Mouse (Mus musculus): Measurements from ENCODE around the gene Birc2. TPM values are rescaled to one million over a fixed set of nuclear protein-coding genes. Genes with fewer than 3 reads are reported as not detected.

Birc2 gene
- polyA plus RNA-seq (2014; fragmentation: Illumina TruSeq; extraction: RNeasy Lipid Tissue Mini Kit (QIAGEN cat#74804)): 124 TPM

GRCm38 (mm10) chr9:7836905-7837805, at the start of gene Birc2:
Gene Birc2 (minus strand): TSS chr9:7837064.

DNA sequence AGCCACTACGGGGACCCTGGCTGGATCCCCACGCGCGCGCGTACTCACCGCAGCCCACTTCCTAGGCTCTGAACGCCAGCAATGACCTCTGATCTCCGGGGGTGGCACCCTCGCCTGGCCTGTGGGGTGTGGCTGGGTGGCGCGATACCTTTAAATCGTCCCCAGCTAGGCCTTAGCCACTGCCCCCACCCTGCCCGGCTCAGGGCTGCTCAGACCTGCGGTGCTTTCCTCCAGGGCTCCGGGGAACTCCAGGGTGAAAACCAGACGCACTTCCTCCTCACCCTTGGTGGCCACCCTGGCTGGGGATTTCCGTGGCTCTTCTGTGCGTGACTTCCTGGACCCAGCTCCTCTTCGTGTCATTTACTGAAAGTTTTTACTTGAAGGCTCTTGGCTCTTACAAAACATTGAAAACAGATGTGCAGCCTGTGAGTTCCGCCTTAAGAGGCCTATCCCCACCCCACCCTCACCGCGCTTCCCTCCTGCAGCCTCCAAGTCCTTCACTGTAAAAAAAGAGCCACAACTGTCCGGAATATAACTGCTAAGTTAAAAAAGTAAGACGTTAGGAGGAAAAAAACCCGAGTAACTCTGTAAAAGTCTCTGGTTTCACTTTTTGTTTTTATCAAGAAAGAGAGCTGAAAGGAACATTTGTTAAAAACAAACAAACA, 36.0 kb upstream of the Birc2 start, which contains the start of gene Birc3:
Birc3 (minus strand) TSS at position 412 of the 665 bp plus-strand sequence.

Other genes starting within 250 kb of the Birc2 start
- not detected for gene Mmp20, start 208.8 kb downstream of the Birc2 start, polyA plus RNA-seq (2014; fragmentation: Illumina TruSeq; extraction: RNeasy Lipid Tissue Mini Kit (QIAGEN cat#74804))
- gene Mmp7, start 145.0 kb downstream of the Birc2 start, polyA plus RNA-seq (2014; fragmentation: Illumina TruSeq; extraction: RNeasy Lipid Tissue Mini Kit (QIAGEN cat#74804)): not detected
- gene Tmem123, start 73.0 kb downstream of the Birc2 start, polyA plus RNA-seq (2014; fragmentation: Illumina TruSeq; extraction: RNeasy Lipid Tissue Mini Kit (QIAGEN cat#74804)): 508 TPM
- 33.0 TPM for gene Birc3, start 36.1 kb upstream of the Birc2 start, polyA plus RNA-seq (2014; fragmentation: Illumina TruSeq; extraction: RNeasy Lipid Tissue Mini Kit (QIAGEN cat#74804))
- 142 TPM for gene Yap1, start 167.5 kb upstream of the Birc2 start, polyA plus RNA-seq (2014; fragmentation: Illumina TruSeq; extraction: RNeasy Lipid Tissue Mini Kit (QIAGEN cat#74804))
- 29.3 TPM for gene Cfap300, start 205.8 kb upstream of the Birc2 start, polyA plus RNA-seq (2014; fragmentation: Illumina TruSeq; extraction: RNeasy Lipid Tissue Mini Kit (QIAGEN cat#74804))

All from ovary, adult 10 weeks (tissue).